Mouse (Mus musculus) kidney, adult 9 months (tissue): ENCODE measurements around the gene Sub1.

Experiments
- DNase-seq: peaks from one replicate; pipeline ENCODE4 v3.0.0; 2022

Sub1 gene

GRCm38 (mm10) chr15:11996883-11997282 lies at the start of gene Sub1:
Sub1 (minus strand) TSS chr15:11996983.
- DNase-seq: no peak

- DNase-seq: no peak
Measured at GRCm38 (mm10) chr15:12040407-12040710, 43.6 kb upstream of the Sub1 start.

- no peak for DNase-seq
Measured at GRCm38 (mm10) chr15:12039671-12040406, 43.1 kb upstream of the Sub1 start.

- DNase-seq: no peak
Measured at GRCm38 (mm10) chr15:12039256-12039655, 42.5 kb upstream of the Sub1 start.

- DNase-seq: no peak
Measured at GRCm38 (mm10) chr15:12037866-12038625, 41.3 kb upstream of the Sub1 start.

- peak; percentile 15 for DNase-seq
Measured at GRCm38 (mm10) chr15:12037217-12037616, 40.4 kb upstream of the Sub1 start.

- DNase-seq: no peak
Measured at GRCm38 (mm10) chr15:12036675-12037074, 39.9 kb upstream of the Sub1 start.

GRCm38 (mm10) chr15:12034317-12034716 lies 37.5 kb upstream of the Sub1 start:
- no peak for DNase-seq

GRCm38 (mm10) chr15:12033155-12033554 lies 36.4 kb upstream of the Sub1 start:
- no peak for DNase-seq

- DNase-seq: no peak
Measured at GRCm38 (mm10) chr15:12032512-12032911, 35.7 kb upstream of the Sub1 start.

GRCm38 (mm10) chr15:12031861-12032260 lies 35.1 kb upstream of the Sub1 start:
- no peak for DNase-seq

- no peak for DNase-seq
Measured at GRCm38 (mm10) chr15:12030221-12030620, 33.4 kb upstream of the Sub1 start.

- no peak for DNase-seq
Measured at GRCm38 (mm10) chr15:12027807-12028206, 31.0 kb upstream of the Sub1 start.

GRCm38 (mm10) chr15:12026932-12027450 lies 30.2 kb upstream of the Sub1 start:
- DNase-seq: no peak

GRCm38 (mm10) chr15:12026026-12026425 lies 29.2 kb upstream of the Sub1 start:
- no peak for DNase-seq

- no peak for DNase-seq
Measured at GRCm38 (mm10) chr15:12025341-12025740, 28.6 kb upstream of the Sub1 start.

GRCm38 (mm10) chr15:12024791-12025268 lies 28.0 kb upstream of the Sub1 start:
- DNase-seq: no peak

GRCm38 (mm10) chr15:12019443-12019842 lies 22.7 kb upstream of the Sub1 start:
- no peak for DNase-seq

GRCm38 (mm10) chr15:12018428-12018757 lies 21.6 kb upstream of the Sub1 start:
- DNase-seq: no peak

- no peak for DNase-seq
Measured at GRCm38 (mm10) chr15:12017700-12018427, 21.1 kb upstream of the Sub1 start.

- DNase-seq: no peak
Measured at GRCm38 (mm10) chr15:12014197-12014905, 17.6 kb upstream of the Sub1 start.

GRCm38 (mm10) chr15:12013532-12014196 lies 16.9 kb upstream of the Sub1 start:
- DNase-seq: no peak
